Mouse (Mus musculus): ENCODE results near the gene Plekhh1. TPM values are rescaled to one million over a fixed set of nuclear protein-coding genes. Genes with fewer than 3 reads are reported as not detected.
"Not testable (repeated sequence)": the region's sequence is repeated elsewhere in the genome, so short reads cannot be mapped to it uniquely, and the experiment has no call there.

Plekhh1 gene
- polyA plus RNA-seq, 1 experiment from 2014 or later, result 2.0 TPM

DNA sequence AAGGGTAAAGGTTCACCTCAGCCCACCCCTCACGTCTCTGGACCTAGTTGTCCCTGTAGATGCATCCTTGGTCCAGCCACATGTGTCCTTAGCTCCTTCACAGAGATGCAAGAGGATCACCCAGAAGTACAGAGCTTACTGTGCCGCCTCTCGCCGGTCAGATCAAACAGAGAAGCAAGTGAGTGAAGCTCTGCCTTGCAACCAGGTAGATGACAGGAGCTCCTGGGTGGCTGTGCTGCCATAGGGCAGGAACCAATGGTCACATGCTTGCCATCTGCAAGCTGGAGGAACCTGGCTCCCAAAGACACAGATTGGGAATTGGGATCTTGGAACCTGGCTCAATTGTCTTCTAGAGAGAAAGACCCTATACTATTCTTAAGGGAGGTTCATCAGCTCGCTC, 23.5 kb upstream of the Plekhh1 start:
- H3K9ac ChIP-seq (replicated peaks), result no peak overlapping the region

DNA sequence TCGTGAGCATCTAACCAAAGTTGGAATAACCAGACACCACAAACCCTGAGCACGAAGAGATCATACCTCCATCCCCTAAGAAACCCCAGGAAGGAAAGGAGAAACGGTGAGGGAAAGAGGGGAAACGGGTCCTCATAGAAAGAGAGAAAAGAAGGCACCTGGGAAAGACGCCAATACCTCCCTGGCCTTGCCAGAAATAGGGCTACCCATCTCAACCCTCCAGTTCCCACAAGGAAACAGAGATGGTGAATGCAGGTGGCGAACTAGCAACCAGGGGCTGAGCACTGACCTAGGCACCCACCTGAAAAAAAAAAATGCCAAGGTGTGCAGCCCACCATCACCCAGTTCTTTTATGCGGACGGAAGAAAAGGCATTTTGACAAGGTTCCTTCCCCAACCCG, 22.9 kb upstream of the Plekhh1 start:
- H3K4me2 ChIP-seq, result peak overlapping the region; percentile 94
- ATAC-seq (ENCODE audit: low FRiP score), result no peak
- no peaks in the 10 kb centered on the region for H3K9me3 ChIP-seq (replicated peaks)
- peak overlapping the region; percentile 96 for H3K4me3 ChIP-seq (replicated peaks)
- 36% methylated on average over 9 of the region's 9 CpGs for WGBS
- peaks cover 29% of the 10 kb centered on the region for H3K4me1 ChIP-seq
- no peaks in the 10 kb centered on the region for H3K36me3 ChIP-seq
- no peaks in the 10 kb centered on the region for H3K27me3 ChIP-seq (replicated peaks)
- H3K9ac ChIP-seq (replicated peaks), result peak overlapping the region; percentile 96
- peak overlapping the region; percentile 91 for H3K27ac ChIP-seq (replicated peaks)

More for the DNA sequence above, 23.5 kb upstream of the Plekhh1 start:
- peak overlapping the region; percentile 94 for H3K4me2 ChIP-seq
- peaks cover 29% of the 10 kb centered on the region for H3K4me1 ChIP-seq
- no peaks in the 10 kb centered on the region for H3K36me3 ChIP-seq
- no peaks in the 10 kb centered on the region for H3K9me3 ChIP-seq (replicated peaks)
- H3K4me3 ChIP-seq (replicated peaks), result peak overlapping the region; percentile 96; the same call in 1 of the 2 replicates
- 87% methylated on average over 5 of the region's 5 CpGs for WGBS
- H3K27ac ChIP-seq (replicated peaks), result no peak overlapping the region
- no peak for ATAC-seq (ENCODE audit: low FRiP score)
- H3K27me3 ChIP-seq (replicated peaks), result no peaks in the 10 kb centered on the region

DNA sequence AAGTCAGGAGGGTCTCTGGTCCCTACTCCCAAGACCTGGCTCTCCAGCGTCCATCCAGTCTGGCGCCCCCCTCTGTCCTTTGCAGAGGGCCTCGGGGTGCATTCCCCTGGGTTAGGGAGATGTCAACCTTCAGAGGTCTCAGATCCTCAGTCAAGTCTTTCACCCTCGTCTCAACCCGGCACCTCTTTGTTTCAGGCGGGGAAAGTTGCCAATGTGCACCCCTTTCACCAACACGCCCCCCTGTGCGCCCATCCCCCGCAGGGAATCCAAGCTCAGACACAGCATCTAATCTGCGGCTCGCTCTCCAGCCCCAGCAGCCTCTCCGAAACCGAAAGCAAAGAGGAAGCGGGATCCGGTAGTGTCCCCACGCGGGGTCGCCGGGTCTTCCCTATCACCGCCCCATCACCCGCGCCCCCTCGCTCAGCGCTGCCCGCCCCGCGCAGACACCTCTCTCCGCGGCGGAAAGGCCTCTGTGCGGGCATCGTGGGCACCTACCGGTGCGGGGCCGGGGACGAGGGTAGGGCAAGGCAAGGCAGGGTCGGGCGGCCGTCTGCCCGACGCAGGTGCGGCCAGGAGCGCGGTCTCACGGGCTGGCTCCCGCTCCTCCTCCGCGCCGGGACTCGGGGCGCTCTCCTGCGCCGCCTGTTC, 22.4 kb upstream of the Plekhh1 start:
- H3K4me2 ChIP-seq, result peak overlapping the region; percentile 94
- under 1% methylated on average over 51 of the region's 53 CpGs for WGBS
- H3K9ac ChIP-seq (replicated peaks), result peak overlapping the region; percentile 96
- ATAC-seq (ENCODE audit: low FRiP score), result peak; percentile 81
- H3K27me3 ChIP-seq (replicated peaks), result no peaks in the 10 kb centered on the region
- peaks cover 29% of the 10 kb centered on the region for H3K4me1 ChIP-seq
- peak overlapping the region; percentile 96 for H3K4me3 ChIP-seq (replicated peaks)
- peak overlapping the region; percentile 91 for H3K27ac ChIP-seq (replicated peaks)
- H3K9me3 ChIP-seq (replicated peaks), result no peaks in the 10 kb centered on the region
- H3K36me3 ChIP-seq, result no peaks in the 10 kb centered on the region

DNA sequence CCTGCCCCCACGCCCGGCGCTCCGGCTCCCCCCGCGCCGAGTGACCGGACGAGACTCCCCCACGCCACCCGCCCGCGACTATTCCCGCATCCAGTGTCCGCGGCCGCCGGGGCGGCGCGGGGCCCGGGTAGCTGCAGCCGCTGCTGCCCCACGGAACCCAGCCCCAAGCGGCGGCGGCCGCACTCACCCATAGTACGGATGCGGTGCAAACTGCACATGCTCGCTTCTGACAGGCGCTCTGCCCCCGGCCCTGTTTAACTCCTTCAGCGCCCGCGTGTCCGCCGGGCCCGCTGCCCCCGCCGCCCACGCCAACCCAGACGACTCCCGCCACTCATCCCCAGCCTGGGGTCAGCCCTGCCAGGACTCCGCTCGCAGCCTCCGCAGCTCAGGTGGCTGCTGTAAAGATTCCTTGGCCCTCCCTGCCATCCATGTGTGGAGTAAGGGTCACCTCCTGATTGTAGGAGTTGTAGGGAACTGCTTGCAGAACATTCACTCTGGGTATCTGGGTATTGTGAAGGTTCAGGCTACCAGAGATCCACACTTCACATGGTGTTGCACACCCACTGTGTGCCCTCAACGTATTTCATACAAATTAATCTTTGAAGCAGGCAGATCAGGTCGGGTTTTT, 21.7 kb upstream of the Plekhh1 start, which contains the start of gene Tmem229b:
TSS of gene Tmem229b (minus strand) at position 502 of the 628 bp plus-strand sequence.
- Histone ChIP-seq H3K4me2 (peak within 1 kb of the TSS; percentile 94), H3K4me3 (replicated peaks) (peak within 1 kb of the TSS; percentile 96), H3K9me3 (replicated peaks) (no peaks in the 10 kb centered on the region), H3K27ac (replicated peaks) (peak within 1 kb of the TSS; percentile 91), H3K4me1 (peaks cover 29% of the 10 kb centered on the region), H3K9ac (replicated peaks) (peak within 1 kb of the TSS; percentile 96), H3K27me3 (replicated peaks) (no peaks in the 10 kb centered on the region), H3K36me3 (no peaks in the 10 kb centered on the region)
- peak; percentile 95 for ATAC-seq (ENCODE audit: low FRiP score)
- 1% methylated on average over 42 of the region's 49 CpGs for WGBS

DNA sequence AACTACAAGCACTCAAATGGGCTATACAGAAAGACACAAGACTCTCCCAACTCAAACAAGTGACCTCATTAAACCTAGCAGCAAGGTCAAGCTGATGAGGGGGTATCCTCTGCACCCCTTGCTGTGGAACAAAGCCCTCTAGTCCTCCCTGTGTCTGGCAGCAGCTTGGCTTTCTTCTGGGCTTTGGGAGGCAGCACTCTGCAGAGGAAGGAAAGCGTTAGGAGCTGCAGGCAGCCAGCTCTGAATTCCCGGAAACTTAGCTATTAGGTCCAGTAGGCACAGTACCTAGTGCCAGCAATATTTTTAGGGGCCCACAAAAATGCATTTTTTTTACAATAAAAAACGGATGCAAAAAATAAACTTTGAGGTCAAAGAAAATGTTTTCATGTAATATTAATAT, 18.4 kb upstream of the Plekhh1 start:
- WGBS, result 35% methylated on average over 3 of the region's 3 CpGs
- Histone ChIP-seq H3K4me1 (peaks cover 17% of the 10 kb centered on the region), H3K36me3 (no peaks in the 10 kb centered on the region), H3K4me2 (no peak overlapping the region), H3K27ac (replicated peaks) (no peak overlapping the region), H3K27me3 (replicated peaks) (no peaks in the 10 kb centered on the region), H3K9ac (replicated peaks) (no peak overlapping the region), H3K4me3 (replicated peaks) (no peak overlapping the region), H3K9me3 (replicated peaks) (no peaks in the 10 kb centered on the region)
- no peak for ATAC-seq (ENCODE audit: low FRiP score)

DNA sequence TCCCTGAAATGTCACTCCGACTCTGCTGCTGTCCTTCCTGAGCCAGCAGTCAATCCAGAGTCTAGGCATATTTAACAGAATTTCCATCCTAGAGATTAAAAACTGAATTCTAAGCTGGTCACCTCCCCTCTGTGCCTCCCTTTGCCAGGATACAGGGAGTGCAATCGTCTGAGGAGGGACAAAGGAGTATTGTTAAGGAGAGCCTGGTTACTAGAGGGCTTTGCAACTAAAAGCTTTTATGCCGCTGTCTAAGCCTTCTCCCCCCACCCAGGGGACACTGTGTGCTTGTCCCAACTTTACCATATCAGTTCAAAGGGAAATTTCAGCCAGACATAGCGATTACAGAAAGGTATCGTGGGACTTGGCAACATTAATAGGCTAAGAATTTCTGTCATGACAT, 12.9 kb upstream of the Plekhh1 start:
- no peak for ATAC-seq (ENCODE audit: low FRiP score)

DNA sequence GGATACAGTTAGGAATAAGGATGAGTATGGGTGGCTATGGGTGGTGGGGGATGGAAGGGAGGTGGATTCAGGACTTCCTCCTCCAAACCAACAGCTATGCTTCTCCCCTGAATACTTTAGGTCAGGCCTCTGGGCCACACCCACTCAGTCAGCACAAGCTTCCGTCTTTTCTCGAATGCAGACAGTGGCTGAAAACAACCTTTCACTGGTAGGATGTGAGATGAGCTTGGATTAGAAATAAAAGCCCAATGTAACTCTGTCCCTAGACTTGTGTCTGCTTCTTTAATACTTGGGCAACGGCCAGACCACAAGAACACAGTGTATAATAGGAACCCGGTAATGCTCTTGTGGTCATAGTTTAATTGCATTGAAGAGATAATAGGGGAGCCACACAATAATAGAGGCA, 11.0 kb upstream of the Plekhh1 start:
- Histone ChIP-seq H3K9me3 (replicated peaks) (no peaks in the 10 kb centered on the region), H3K36me3 (no peaks in the 10 kb centered on the region), H3K4me3 (replicated peaks) (no peak overlapping the region), H3K9ac (replicated peaks) (no peak overlapping the region), H3K27me3 (replicated peaks) (no peaks in the 10 kb centered on the region), H3K4me1 (0 out of 2 replicates have a peak, but pooled peaks cover 3% of the 10 kb centered on the region), H3K27ac (replicated peaks) (no peak overlapping the region), H3K4me2 (no peak overlapping the region)
- WGBS, result 63% methylated on average over 4 of the region's 4 CpGs
- ATAC-seq (ENCODE audit: low FRiP score), result no peak

More for the DNA sequence above, 12.9 kb upstream of the Plekhh1 start:
- Histone ChIP-seq H3K4me1 (0 out of 2 replicates have a peak, but pooled peaks cover 3% of the 10 kb centered on the region), H3K4me3 (replicated peaks) (no peak overlapping the region), H3K9ac (replicated peaks) (no peak overlapping the region), H3K9me3 (replicated peaks) (no peaks in the 10 kb centered on the region), H3K27me3 (replicated peaks) (no peaks in the 10 kb centered on the region), H3K27ac (replicated peaks) (no peak overlapping the region), H3K4me2 (no peak overlapping the region), H3K36me3 (no peaks in the 10 kb centered on the region)
- WGBS, result 26% methylated on average over 5 of the region's 5 CpGs

DNA sequence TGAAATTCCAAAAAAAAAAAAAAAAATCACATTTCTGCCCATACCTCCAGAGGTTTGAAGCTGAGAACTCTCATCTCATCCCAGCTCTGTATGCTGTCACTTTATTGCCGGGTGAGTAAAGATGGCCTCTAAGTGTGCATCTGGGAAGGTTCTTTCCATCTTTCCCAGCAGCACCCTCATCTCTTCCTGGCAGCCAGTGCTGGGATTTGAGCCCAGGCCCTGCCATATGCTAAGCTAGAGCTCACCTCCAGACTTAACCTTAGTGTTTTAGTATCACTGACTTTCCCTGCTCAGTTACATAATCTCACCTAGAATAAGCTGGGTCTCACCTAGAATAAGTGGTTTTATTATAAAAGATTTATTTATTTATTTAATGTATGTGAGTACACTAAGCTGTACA, 7.1 kb upstream of the Plekhh1 start:
- Histone ChIP-seq H3K27ac (replicated peaks) (no peak overlapping the region), H3K9me3 (replicated peaks) (no peaks in the 10 kb centered on the region), H3K4me3 (replicated peaks) (no peak overlapping the region), H3K4me1 (no peaks in the 10 kb centered on the region), H3K9ac (replicated peaks) (no peak overlapping the region), H3K27me3 (replicated peaks) (no peaks in the 10 kb centered on the region), H3K4me2 (no peak overlapping the region), H3K36me3 (no peaks in the 10 kb centered on the region)
- no peak for ATAC-seq (ENCODE audit: low FRiP score)
- 87% methylated on average over 1 of the region's 1 CpGs for WGBS

DNA sequence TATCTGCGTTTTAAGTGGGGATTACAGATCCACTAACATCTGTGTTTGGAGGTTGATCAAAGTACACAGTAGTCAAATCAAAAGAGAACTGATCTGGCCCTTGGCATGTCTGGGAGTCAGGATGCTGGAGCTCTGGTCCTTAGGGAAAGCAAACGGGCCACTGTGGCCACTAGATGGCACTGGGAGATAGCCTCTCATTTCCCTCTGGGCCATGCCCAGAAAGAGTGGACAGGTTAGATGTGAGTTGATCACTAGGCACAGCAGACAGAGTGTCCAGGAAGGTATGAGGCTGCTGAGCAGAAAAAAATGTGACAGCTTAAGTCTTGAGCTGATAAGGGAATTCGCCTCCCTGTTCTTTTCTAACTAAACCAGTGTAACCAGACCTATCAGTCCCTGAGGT, 6.1 kb upstream of the Plekhh1 start:
- ATAC-seq (ENCODE audit: low FRiP score), result no peak
- Histone ChIP-seq H3K4me1 (no peaks in the 10 kb centered on the region), H3K27ac (replicated peaks) (no peak overlapping the region), H3K4me2 (no peak overlapping the region), H3K36me3 (no peaks in the 10 kb centered on the region), H3K9me3 (replicated peaks) (no peaks in the 10 kb centered on the region), H3K4me3 (replicated peaks) (no peak overlapping the region), H3K27me3 (replicated peaks) (no peaks in the 10 kb centered on the region), H3K9ac (replicated peaks) (no peak overlapping the region)
- 25% methylated on average over 3 of the region's 3 CpGs for WGBS

DNA sequence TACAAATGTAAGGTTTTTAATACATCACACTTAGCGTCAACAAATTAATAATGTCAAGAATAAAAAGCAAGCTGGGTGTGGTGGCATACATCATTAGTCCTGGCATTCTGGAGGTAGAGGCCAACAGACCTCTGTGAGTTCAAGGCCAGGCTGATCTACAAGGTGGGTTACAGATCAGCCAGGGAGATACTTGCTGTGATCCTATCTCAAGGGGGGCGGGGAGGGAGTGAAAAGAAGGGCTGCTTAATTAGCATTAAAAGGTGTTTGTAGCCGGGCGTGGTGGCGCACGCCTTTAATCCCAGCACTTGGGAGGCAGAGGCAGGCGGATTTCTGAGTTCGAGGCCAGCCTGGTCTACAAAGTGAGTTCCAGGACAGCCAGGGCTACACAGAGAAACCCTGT, 1.4 kb upstream of the Plekhh1 start:
- not testable (repeated sequence) for H3K9me3 ChIP-seq (replicated peaks); ATAC-seq (ENCODE audit: low FRiP score); H3K9ac ChIP-seq (replicated peaks); H3K27ac ChIP-seq (replicated peaks); H3K4me2 ChIP-seq; H3K36me3 ChIP-seq; H3K4me3 ChIP-seq (replicated peaks); H3K27me3 ChIP-seq (replicated peaks)
- 94% methylated on average over 8 of the region's 8 CpGs for WGBS
- H3K4me1 ChIP-seq, result peaks cover 14% of the 10 kb centered on the region; the same call in 1 of the 2 replicates

DNA sequence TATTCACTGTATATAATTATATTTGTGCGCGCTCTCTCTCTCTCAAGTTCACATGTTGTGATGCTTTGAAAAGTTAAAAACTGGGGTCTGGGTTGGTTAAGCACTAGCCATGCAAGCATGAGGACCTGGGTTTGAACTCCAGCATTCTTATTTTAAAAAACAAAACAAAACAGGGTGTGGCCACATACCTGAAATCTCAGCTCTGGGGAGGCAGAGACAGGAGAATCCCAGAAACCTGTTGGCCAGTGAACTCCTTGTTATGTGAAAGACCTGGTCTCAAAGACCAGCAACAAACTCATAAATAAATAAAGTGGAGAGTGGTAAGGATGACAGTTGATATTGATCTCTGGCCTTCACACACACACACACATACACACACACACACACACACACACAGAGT, 5.4 kb downstream of the Plekhh1 start:
- Histone ChIP-seq H3K4me2 (no peak overlapping the region), H3K9ac (replicated peaks) (no peak overlapping the region), H3K4me3 (replicated peaks) (no peak overlapping the region), H3K36me3 (no peaks in the 10 kb centered on the region), H3K4me1 (peaks cover 9% of the 10 kb centered on the region; the same call in 1 of the 2 replicates), H3K27me3 (replicated peaks) (no peaks in the 10 kb centered on the region), H3K9me3 (replicated peaks) (no peaks in the 10 kb centered on the region), H3K27ac (replicated peaks) (no peak overlapping the region)
- ATAC-seq (ENCODE audit: low FRiP score), result no peak
- WGBS, result 100% methylated on average over 2 of the region's 2 CpGs

DNA sequence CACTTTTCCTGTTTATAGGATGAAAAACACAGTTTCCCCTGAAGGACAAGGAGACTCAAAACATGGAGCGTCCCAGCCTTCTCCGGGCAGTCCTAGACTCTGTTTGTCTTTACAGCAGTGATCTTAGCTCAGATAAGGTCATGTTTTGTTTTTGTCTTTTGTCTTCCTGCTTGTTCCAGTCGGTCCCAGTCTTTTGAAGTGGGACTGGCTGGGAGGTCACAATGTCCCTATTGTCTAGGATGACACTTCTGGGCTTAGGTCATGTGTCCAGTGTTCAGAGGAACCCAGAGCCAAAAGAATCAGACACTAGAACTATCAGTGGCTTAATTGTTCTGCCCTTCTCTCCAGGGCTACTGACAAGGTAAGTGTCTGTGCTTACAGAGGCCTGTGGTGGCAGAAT, 6.4 kb downstream of the Plekhh1 start:
- no peaks in the 10 kb centered on the region for H3K9me3 ChIP-seq (replicated peaks)
- no peak for ATAC-seq (ENCODE audit: low FRiP score)
- WGBS, result 10% methylated on average over 3 of the region's 3 CpGs

More for the DNA sequence above, 6.4 kb downstream of the Plekhh1 start:
- no peak overlapping the region for H3K4me2 ChIP-seq
- no peak overlapping the region for H3K9ac ChIP-seq (replicated peaks)
- H3K4me1 ChIP-seq, result no peaks in the 10 kb centered on the region
- H3K27me3 ChIP-seq (replicated peaks), result no peaks in the 10 kb centered on the region
- H3K4me3 ChIP-seq (replicated peaks), result no peak overlapping the region
- H3K27ac ChIP-seq (replicated peaks), result no peak overlapping the region
- H3K36me3 ChIP-seq, result no peaks in the 10 kb centered on the region
